Mouse (Mus musculus): ENCODE measurements around the gene Il11ra2. TPM values are rescaled to one million over a fixed set of nuclear protein-coding genes. Genes with fewer than 3 reads are reported as not detected.

Il11ra2 gene
- polyA plus RNA-seq, 1 experiment: not detected

Other genes with a start within 250 kb of the Il11ra2 start
- not detected in 2 replicates for gene Gm21586, start 222.5 kb downstream of the Il11ra2 start, polyA plus RNA-seq (2012; rRNA removed)
- gene Gm2163, start 195.1 kb downstream of the Il11ra2 start, polyA plus RNA-seq (2012; rRNA removed): not detected in 2 replicates
- gene Fam205a2, start 133.7 kb downstream of the Il11ra2 start, polyA plus RNA-seq (2012; rRNA removed): not detected in 2 replicates
- 0.57 TPM in 1 of 2 replicates, not detected in the other for gene Gm10591, start 49.7 kb downstream of the Il11ra2 start, polyA plus RNA-seq (2012; rRNA removed)
- 0.61 and 1.3 TPM in 2 replicates for gene Gm2564, start 32.2 kb downstream of the Il11ra2 start, polyA plus RNA-seq (2012; rRNA removed)
- gene Ccl27b, start 6.6 kb downstream of the Il11ra2 start, polyA plus RNA-seq (2012; rRNA removed): not detected in 2 replicates
- not detected in 2 replicates for gene 4930578G10Rik, start 73.7 kb upstream of the Il11ra2 start, polyA plus RNA-seq (2012; rRNA removed)
- 6.3 and 7.7 TPM in 2 replicates for gene Ccl19, start 94.7 kb upstream of the Il11ra2 start, polyA plus RNA-seq (2012; rRNA removed)
- 31.7 and 33.1 TPM in 2 replicates for gene Ccl21a, start 112.1 kb upstream of the Il11ra2 start, polyA plus RNA-seq (2012; rRNA removed)
- gene Fam205a1, start 192.0 kb upstream of the Il11ra2 start, polyA plus RNA-seq (2012; rRNA removed): not detected in 2 replicates
- gene Gm12394, start 194.9 kb upstream of the Il11ra2 start, polyA plus RNA-seq (2012; rRNA removed): not detected in 2 replicates
- not detected in 2 replicates for gene Fam205c, start 212.3 kb upstream of the Il11ra2 start, polyA plus RNA-seq (2012; rRNA removed)